Mouse (Mus musculus): ENCODE results near the gene Iqsec1. TPM values are rescaled to one million over a fixed set of nuclear protein-coding genes. Genes with fewer than 3 reads are reported as not detected.
"Not testable (repeated sequence)": the region's sequence is repeated elsewhere in the genome, so short reads cannot be mapped to it uniquely, and the experiment has no call there.

Iqsec1 gene
- polyA plus RNA-seq, 1 experiment from 2014 or later: 8.7 TPM

DNA sequence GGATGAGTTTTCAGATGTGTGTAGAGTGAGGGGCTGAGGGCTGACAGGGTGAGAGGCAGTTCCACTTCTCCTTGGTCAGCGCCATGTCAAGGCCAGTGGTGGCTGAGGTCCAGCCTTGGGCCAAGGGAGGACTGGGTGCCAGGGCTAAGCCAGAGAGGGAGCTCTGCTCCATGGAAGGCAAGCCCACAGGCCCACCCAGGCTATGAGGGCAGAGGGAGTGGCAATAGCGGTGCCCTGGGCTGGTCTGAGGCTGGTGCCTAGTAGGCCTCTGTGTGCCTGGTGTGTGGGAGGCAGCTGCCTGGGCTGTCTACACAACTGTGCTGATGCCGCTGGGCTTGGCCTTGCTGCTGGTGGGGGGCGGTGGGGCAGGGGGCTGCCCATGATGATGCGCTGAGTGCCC, 326.3 kb downstream of the Iqsec1 start:
- Histone ChIP-seq H3K9ac (no peak overlapping the region), H3K4me2 (replicated peaks) (no peak overlapping the region), H3K9me3 (no peaks in the 10 kb centered on the region), H3K36me3 (peaks cover 18% of the 10 kb centered on the region), H3K27ac (no peak overlapping the region), H3K27me3 (replicated peaks) (no peaks in the 10 kb centered on the region), H3K4me3 (replicated peaks) (no peak overlapping the region), H3K4me1 (replicated peaks) (no peaks in the 10 kb centered on the region)
- WGBS: 99% methylated on average over 5 of the region's 5 CpGs
- ATAC-seq: no peak

GRCm38 (mm10) chr6:90661029-90661399, 327.5 kb downstream of the Iqsec1 start:
- no peak overlapping the region for H3K4me2 ChIP-seq (replicated peaks)
- no peak overlapping the region for H3K27ac ChIP-seq
- no peak overlapping the region for H3K9ac ChIP-seq
- no peaks in the 10 kb centered on the region for H3K4me1 ChIP-seq (replicated peaks)
- H3K9me3 ChIP-seq: no peaks in the 10 kb centered on the region
- peaks cover 8% of the 10 kb centered on the region; the same call in 1 of the 2 replicates for H3K36me3 ChIP-seq
- 85% methylated on average over 11 of the region's 11 CpGs for WGBS
- H3K27me3 ChIP-seq (replicated peaks): no peaks in the 10 kb centered on the region
- no peak overlapping the region for H3K4me3 ChIP-seq (replicated peaks)
- ATAC-seq: 0 out of 2 replicates have a peak, but pooled peaks have one; percentile 20

DNA sequence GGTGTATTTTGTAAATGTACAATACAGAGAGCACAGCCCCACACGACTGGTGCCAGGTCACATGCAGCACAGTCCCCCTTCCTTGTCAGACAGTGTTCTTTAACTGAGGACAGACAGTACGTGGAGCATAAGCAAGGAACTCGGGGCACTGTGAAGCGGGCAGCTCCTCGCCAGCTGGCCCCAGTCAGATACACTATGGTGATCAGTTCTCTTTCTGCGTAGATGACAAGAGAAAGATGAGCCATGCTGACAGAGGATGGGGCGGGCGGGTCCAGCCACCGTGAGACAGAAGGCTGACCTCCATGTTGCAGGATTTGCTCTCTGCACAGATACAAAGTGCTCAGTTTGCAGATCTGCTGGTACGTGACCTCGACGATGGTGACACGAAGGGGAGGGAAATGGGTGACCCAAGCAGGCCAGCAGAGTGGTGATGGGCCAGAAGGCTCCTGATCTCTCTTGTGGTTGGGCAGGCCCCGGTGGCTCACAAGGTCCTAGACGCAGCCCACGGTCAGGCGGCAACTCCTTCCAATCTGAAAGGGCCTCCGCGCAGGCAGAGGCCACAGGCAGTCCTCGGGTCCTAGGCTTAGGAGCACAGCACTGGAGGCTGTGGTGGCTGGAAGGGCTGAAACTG, 328.0 kb downstream of the Iqsec1 start:
- H3K4me3 ChIP-seq (replicated peaks): no peak overlapping the region
- no peaks in the 10 kb centered on the region for H3K9me3 ChIP-seq
- 90% methylated on average over 20 of the region's 20 CpGs for WGBS
- no peak overlapping the region for H3K4me2 ChIP-seq (replicated peaks)
- 0 out of 2 replicates have a peak, but pooled peaks have one; percentile 5 for ATAC-seq
- no peaks in the 10 kb centered on the region for H3K27me3 ChIP-seq (replicated peaks)
- no peak overlapping the region for H3K27ac ChIP-seq
- H3K9ac ChIP-seq: no peak overlapping the region
- H3K36me3 ChIP-seq: peaks cover 5% of the 10 kb centered on the region; the same call in 1 of the 2 replicates
- H3K4me1 ChIP-seq (replicated peaks): no peaks in the 10 kb centered on the region

GRCm38 (mm10) chr6:90659913-90660312, 328.6 kb downstream of the Iqsec1 start:
- WGBS: 53% methylated on average over 2 of the region's 2 CpGs
- no peak overlapping the region for H3K4me2 ChIP-seq (replicated peaks)
- peaks cover 4% of the 10 kb centered on the region; the same call in 1 of the 2 replicates for H3K36me3 ChIP-seq
- H3K4me1 ChIP-seq (replicated peaks): no peaks in the 10 kb centered on the region
- H3K4me3 ChIP-seq (replicated peaks): no peak overlapping the region
- ATAC-seq: no peak
- no peak overlapping the region for H3K27ac ChIP-seq
- H3K27me3 ChIP-seq (replicated peaks): no peaks in the 10 kb centered on the region
- no peaks in the 10 kb centered on the region for H3K9me3 ChIP-seq
- no peak overlapping the region for H3K9ac ChIP-seq

DNA sequence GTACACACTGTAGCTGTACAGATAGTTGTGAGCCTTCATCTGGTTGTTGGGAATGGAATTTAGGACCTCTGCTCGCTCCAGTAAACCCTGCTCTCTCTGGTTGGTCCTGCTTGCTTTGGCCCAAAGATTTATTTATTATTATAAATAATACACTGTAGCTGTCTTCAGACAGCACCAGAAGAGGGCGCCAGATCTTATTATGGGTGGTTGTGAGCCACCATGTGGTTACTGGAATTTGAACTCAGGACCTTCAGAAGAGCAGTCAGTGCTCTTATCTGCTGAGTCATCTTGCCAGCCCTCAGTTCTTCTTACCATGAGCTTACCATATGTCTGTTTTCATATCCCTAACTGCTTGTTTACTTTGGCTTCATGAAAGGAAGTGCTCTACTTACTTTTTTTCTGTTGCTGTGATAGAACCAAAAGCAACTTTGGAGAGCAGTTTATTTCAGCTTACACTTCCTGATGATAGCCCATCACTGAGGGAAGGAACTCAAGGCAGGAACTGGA, 332.1 kb downstream of the Iqsec1 start:
- H3K27ac ChIP-seq; H3K4me3 ChIP-seq (replicated peaks); H3K27me3 ChIP-seq (replicated peaks); H3K9me3 ChIP-seq; H3K9ac ChIP-seq; ATAC-seq; H3K36me3 ChIP-seq; H3K4me1 ChIP-seq (replicated peaks); H3K4me2 ChIP-seq (replicated peaks): not testable (repeated sequence)
- 76% methylated on average over 2 of the region's 2 CpGs for WGBS

GRCm38 (mm10) chr6:90653736-90654135, 334.7 kb downstream of the Iqsec1 start:
- Histone ChIP-seq H3K9me3 (no peaks in the 10 kb centered on the region), H3K4me2 (replicated peaks) (no peak overlapping the region), H3K36me3 (no peaks in the 10 kb centered on the region), H3K4me3 (replicated peaks) (no peak overlapping the region), H3K27me3 (replicated peaks) (no peaks in the 10 kb centered on the region), H3K9ac (no peak overlapping the region), H3K27ac (no peak overlapping the region), H3K4me1 (replicated peaks) (no peaks in the 10 kb centered on the region; the same call in 1 of the 2 replicates)
- 43% methylated on average over 2 of the region's 2 CpGs for WGBS
- 0 out of 2 replicates have a peak, but pooled peaks have one; percentile 39 for ATAC-seq

GRCm38 (mm10) chr6:90650634-90651033, 337.9 kb downstream of the Iqsec1 start:
- Histone ChIP-seq H3K27me3 (replicated peaks) (no peaks in the 10 kb centered on the region), H3K9me3 (no peaks in the 10 kb centered on the region), H3K36me3 (no peaks in the 10 kb centered on the region), H3K27ac (no peak overlapping the region), H3K4me3 (replicated peaks) (no peak overlapping the region), H3K9ac (no peak overlapping the region), H3K4me1 (replicated peaks) (no peaks in the 10 kb centered on the region; the same call in 1 of the 2 replicates), H3K4me2 (replicated peaks) (no peak overlapping the region)
- WGBS: 31% methylated on average over 1 of the region's 1 CpGs
- no peak for ATAC-seq

DNA sequence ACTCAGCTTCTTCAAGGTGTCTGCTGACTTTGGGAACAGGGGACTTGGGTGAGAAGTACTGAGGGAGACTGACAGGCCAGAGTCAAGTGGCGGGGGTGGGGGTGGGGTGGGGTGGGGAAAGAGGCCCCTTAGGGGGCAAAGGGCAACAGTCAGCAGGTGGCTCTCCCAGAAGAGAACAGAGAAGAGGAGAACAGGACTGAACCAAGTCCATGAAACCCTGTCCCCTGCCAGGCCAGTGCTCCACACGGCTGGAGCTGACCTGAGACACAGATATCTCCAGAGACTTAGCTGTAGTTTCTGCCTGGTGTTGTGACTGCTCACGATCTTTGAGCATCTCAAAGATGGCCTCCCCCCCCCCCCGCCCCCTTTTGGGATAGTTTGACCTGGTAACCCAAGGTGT, 339.2 kb downstream of the Iqsec1 start:
- H3K36me3 ChIP-seq: no peaks in the 10 kb centered on the region
- no peak overlapping the region for H3K27ac ChIP-seq
- 68% methylated on average over 4 of the region's 4 CpGs for WGBS
- no peaks in the 10 kb centered on the region for H3K9me3 ChIP-seq
- H3K4me3 ChIP-seq (replicated peaks): no peak overlapping the region
- no peak overlapping the region for H3K9ac ChIP-seq
- H3K27me3 ChIP-seq (replicated peaks): no peaks in the 10 kb centered on the region
- H3K4me1 ChIP-seq (replicated peaks): no peaks in the 10 kb centered on the region; the same call in 1 of the 2 replicates
- ATAC-seq: peak; percentile 59; the same call in 1 of the 2 replicates
- H3K4me2 ChIP-seq (replicated peaks): no peak overlapping the region

- no peak for ATAC-seq
- WGBS: 95% methylated on average over 6 of the region's 6 CpGs
- no peaks in the 10 kb centered on the region for H3K36me3 ChIP-seq
- no peaks in the 10 kb centered on the region for H3K27me3 ChIP-seq (replicated peaks)
- no peak overlapping the region for H3K27ac ChIP-seq
- no peaks in the 10 kb centered on the region; the same call in 1 of the 2 replicates for H3K4me1 ChIP-seq (replicated peaks)
- no peaks in the 10 kb centered on the region for H3K9me3 ChIP-seq
- H3K4me2 ChIP-seq (replicated peaks): no peak overlapping the region
- H3K4me3 ChIP-seq (replicated peaks): no peak overlapping the region
- no peak overlapping the region for H3K9ac ChIP-seq
Measured at GRCm38 (mm10) chr6:90648391-90648790, 340.1 kb downstream of the Iqsec1 start.

- no peaks in the 10 kb centered on the region for H3K4me1 ChIP-seq (replicated peaks)
- 82% methylated on average over 4 of the region's 4 CpGs for WGBS
- no peaks in the 10 kb centered on the region for H3K36me3 ChIP-seq
- H3K4me2 ChIP-seq (replicated peaks): no peak overlapping the region
- no peaks in the 10 kb centered on the region for H3K9me3 ChIP-seq
- H3K9ac ChIP-seq: no peak overlapping the region
- no peaks in the 10 kb centered on the region for H3K27me3 ChIP-seq (replicated peaks)
- no peak for ATAC-seq
- H3K4me3 ChIP-seq (replicated peaks): no peak overlapping the region
- H3K27ac ChIP-seq: no peak overlapping the region
Measured at GRCm38 (mm10) chr6:90644965-90645364, 343.5 kb downstream of the Iqsec1 start.

DNA sequence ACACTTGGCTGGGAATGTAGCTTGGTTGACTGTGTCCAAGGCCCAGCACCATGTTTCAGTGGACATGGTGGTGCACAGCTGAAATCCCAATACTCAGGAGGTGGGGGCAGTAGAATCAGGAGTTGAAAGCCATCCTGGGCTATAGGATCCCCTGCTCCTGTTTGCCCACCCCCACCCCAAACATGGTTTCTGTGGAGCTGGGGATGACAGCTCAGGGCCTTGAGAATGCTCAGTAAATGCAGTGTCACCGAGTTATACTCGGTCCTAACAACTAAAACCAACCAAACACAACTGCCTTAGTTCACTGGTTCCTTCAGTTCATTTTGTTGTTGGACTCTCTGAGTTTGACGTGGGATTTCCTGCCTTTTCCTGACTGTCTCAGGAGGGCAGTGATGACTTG, 345.4 kb downstream of the Iqsec1 start:
- H3K9ac ChIP-seq: no peak overlapping the region
- no peak overlapping the region for H3K4me2 ChIP-seq (replicated peaks)
- no peak overlapping the region for H3K27ac ChIP-seq
- H3K9me3 ChIP-seq: no peaks in the 10 kb centered on the region
- H3K4me3 ChIP-seq (replicated peaks): no peak overlapping the region
- no peaks in the 10 kb centered on the region for H3K36me3 ChIP-seq
- no peak for ATAC-seq
- H3K27me3 ChIP-seq (replicated peaks): no peaks in the 10 kb centered on the region
- H3K4me1 ChIP-seq (replicated peaks): no peaks in the 10 kb centered on the region
- 83% methylated on average over 3 of the region's 3 CpGs for WGBS

- H3K4me2 ChIP-seq (replicated peaks): no peak overlapping the region
- no peaks in the 10 kb centered on the region for H3K4me1 ChIP-seq (replicated peaks)
- H3K4me3 ChIP-seq (replicated peaks): no peak overlapping the region
- H3K27me3 ChIP-seq (replicated peaks): no peaks in the 10 kb centered on the region
- H3K9ac ChIP-seq: no peak overlapping the region
- 68% methylated on average over 3 of the region's 3 CpGs for WGBS
- no peak overlapping the region for H3K27ac ChIP-seq
- H3K9me3 ChIP-seq: no peaks in the 10 kb centered on the region
- no peak for ATAC-seq
- H3K36me3 ChIP-seq: no peaks in the 10 kb centered on the region
Measured at GRCm38 (mm10) chr6:90635611-90636010, 352.9 kb downstream of the Iqsec1 start.

DNA sequence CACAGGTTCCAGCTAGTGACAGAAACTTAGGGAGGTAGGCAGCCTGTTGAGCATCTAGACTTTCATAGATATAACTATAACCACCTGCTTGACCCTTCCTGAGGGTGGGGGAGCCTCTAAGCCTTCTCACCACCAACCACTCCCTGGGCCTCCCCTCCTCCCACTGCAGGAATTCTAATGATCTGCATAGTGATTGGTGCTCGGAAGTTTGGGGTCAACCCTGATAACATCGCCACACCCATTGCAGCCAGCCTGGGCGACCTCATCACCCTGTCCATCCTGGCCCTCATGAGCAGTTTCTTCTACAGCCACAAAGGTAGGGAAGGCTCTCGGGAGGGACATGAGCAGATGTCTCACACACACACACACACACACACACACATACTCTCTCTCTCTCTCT, 353.4 kb downstream of the Iqsec1 start:
- Histone ChIP-seq H3K4me2 (replicated peaks) (no peak overlapping the region), H3K4me1 (replicated peaks) (no peaks in the 10 kb centered on the region), H3K9ac (no peak overlapping the region), H3K4me3 (replicated peaks) (no peak overlapping the region), H3K36me3 (no peaks in the 10 kb centered on the region), H3K9me3 (no peaks in the 10 kb centered on the region), H3K27ac (no peak overlapping the region), H3K27me3 (replicated peaks) (no peaks in the 10 kb centered on the region)
- WGBS: 28% methylated on average over 4 of the region's 4 CpGs
- no peak for ATAC-seq
